Comparison of ENCODE assay signal across 21 mouse cellular contexts in genomic region chr3:31904156-31904555, GRCm38 (mm10). TPM values are rescaled to one million over a fixed set of nuclear protein-coding genes. Genes with fewer than 3 reads are reported as not detected.
DNase-seq lines count a peak whose midpoint lies in the region; ATAC-seq and TF ChIP-seq lines count a peak whose summit lies in the region.
"Had no signal": no experiment of that assay in that cellular context is flagged by ENCODE, and none has a peak within 500 bp of the region (broad histone marks: within the 10 kb centered on the region; RNA-seq: fewer than 3 reads in every experiment).

No protein-coding gene starts in this region.

- H3K4me2 ChIP-seq in hindbrain, embryonic 14.5 days (replicated peaks) = peak overlapping the region; percentile 72
- peak overlapping the region; percentile 70 for H3K4me2 ChIP-seq in forebrain, postnatal 0 days (ENCODE audit: low read depth)
- peak overlapping the region; percentile 74 for H3K4me2 ChIP-seq in midbrain, embryonic 15.5 days

- H3K9ac ChIP-seq in hindbrain, embryonic 14.5 days = peak overlapping the region; percentile 68
- peak overlapping the region; percentile 53; the same call in 1 of the 2 replicates for H3K9ac ChIP-seq in forebrain, postnatal 0 days
- peak overlapping the region; percentile 49; the same call in 1 of the 2 replicates for H3K9ac ChIP-seq in midbrain, embryonic 15.5 days
- H3K9ac ChIP-seq: heart, embryonic 13.5 days; lung, embryonic 14.5 days had no signal

- no peaks in the 10 kb centered on the region for H3K9me3 ChIP-seq in hindbrain, embryonic 14.5 days (ENCODE audit: control insufficient read depth, low read length)
- H3K9me3 ChIP-seq in hindbrain, embryonic 10.5 days = no peaks in the 10 kb centered on the region
- H3K9me3 ChIP-seq in forebrain, postnatal 0 days (ENCODE audit: low read length) = no peaks in the 10 kb centered on the region
- no peaks in the 10 kb centered on the region for H3K9me3 ChIP-seq in midbrain, embryonic 15.5 days
- H3K9me3 ChIP-seq: heart, embryonic 13.5 days had no signal

- H3K4me3 ChIP-seq in hindbrain, embryonic 14.5 days (replicated peaks; ENCODE audit: low read length) = peak overlapping the region; percentile 43
- H3K4me3 ChIP-seq in hindbrain, embryonic 10.5 days = no peak overlapping the region
- H3K4me3 ChIP-seq in forebrain, postnatal 0 days (ENCODE audit: low read depth, low read length) = peak overlapping the region; percentile 44; the same call in 1 of the 2 replicates
- H3K4me3 ChIP-seq in midbrain, embryonic 15.5 days = peak overlapping the region; percentile 50

- no peak for ATAC-seq in hindbrain, embryonic 14.5 days (ENCODE audit: low FRiP score)
- ATAC-seq in forebrain, postnatal 0 days = no peak
- ATAC-seq in midbrain, embryonic 15.5 days (replicated peaks) = no peak
- ATAC-seq: activated CD4-positive, CD25-positive, alpha-beta regulatory T cell, adult 4 months; Patski had no signal

- TF ChIP-seq CTCF in forebrain, postnatal 0 days (IDR thresholded peaks at IDR 0.05; ENCODE audit: low read depth) = no peak

- no peak for DNase-seq in hindbrain, embryonic 14.5 days (ENCODE audit: low spot score)
- DNase-seq in hindbrain, embryonic 10.5 days (ENCODE audit: low spot score) = no peak
- DNase-seq in ES-CJ7 (ENCODE audit: low read depth, low spot score) = peak; percentile 8
- no peak for DNase-seq in forebrain, postnatal 0 days
- DNase-seq in testis, postnatal 10 days (ENCODE audit: low spot score) = no peak
- no peak for DNase-seq in thymus, postnatal 10 days (ENCODE audit: low spot score in 2 of 2)
- DNase-seq: adrenal gland, postnatal 14 days; heart, postnatal 36 days; kidney, adult 2 months; left cerebral cortex, postnatal 4 days; lung, postnatal 4 days; thymus, adult 2 months had no signal

- no peak overlapping the region for H3K27ac ChIP-seq in hindbrain, embryonic 14.5 days
- H3K27ac ChIP-seq in hindbrain, embryonic 10.5 days = no peak overlapping the region
- H3K27ac ChIP-seq in forebrain, postnatal 0 days (ENCODE audit: low read depth, low read length) = no peak overlapping the region
- H3K27ac ChIP-seq in midbrain, embryonic 15.5 days = no peak overlapping the region
- H3K27ac ChIP-seq: heart, embryonic 13.5 days had no signal

- H3K4me1 ChIP-seq in hindbrain, embryonic 14.5 days (replicated peaks; ENCODE audit: control insufficient read depth, insufficient read depth, low read length) = peaks cover 11% of the 10 kb centered on the region
- peaks cover 26% of the 10 kb centered on the region for H3K4me1 ChIP-seq in hindbrain, embryonic 10.5 days (replicated peaks)
- no peaks in the 10 kb centered on the region for H3K4me1 ChIP-seq in forebrain, postnatal 0 days (ENCODE audit: insufficient read depth)
- H3K4me1 ChIP-seq in midbrain, embryonic 15.5 days = peaks cover 11% of the 10 kb centered on the region; the same call in 1 of the 2 replicates

- WGBS in hindbrain, embryonic 14.5 days = 75% methylated on average over 5 of the region's 5 CpGs
- 69% methylated on average over 5 of the region's 5 CpGs for WGBS in hindbrain, embryonic 10.5 days
- 62% methylated on average over 5 of the region's 5 CpGs for WGBS in forebrain, postnatal 0 days
- 45% methylated on average over 5 of the region's 5 CpGs for WGBS in midbrain, embryonic 15.5 days

- no peaks in the 10 kb centered on the region for H3K36me3 ChIP-seq in hindbrain, embryonic 14.5 days (replicated peaks; ENCODE audit: control insufficient read depth, insufficient read depth)
- H3K36me3 ChIP-seq in hindbrain, embryonic 10.5 days = no peaks in the 10 kb centered on the region
- no peaks in the 10 kb centered on the region for H3K36me3 ChIP-seq in forebrain, postnatal 0 days (ENCODE audit: insufficient read depth)
- no peaks in the 10 kb centered on the region for H3K36me3 ChIP-seq in midbrain, embryonic 15.5 days (replicated peaks)
- H3K36me3 ChIP-seq: heart, embryonic 13.5 days had no signal

- no peaks in the 10 kb centered on the region for H3K27me3 ChIP-seq in hindbrain, embryonic 14.5 days (ENCODE audit: control insufficient read depth, insufficient read depth, low read length)
- peaks cover 22% of the 10 kb centered on the region; the same call in 1 of the 2 replicates for H3K27me3 ChIP-seq in hindbrain, embryonic 10.5 days (ENCODE audit: insufficient read depth, poor library complexity, severe bottlenecking)
- no peaks in the 10 kb centered on the region for H3K27me3 ChIP-seq in forebrain, postnatal 0 days (ENCODE audit: insufficient read depth, low read length)
- H3K27me3 ChIP-seq in midbrain, embryonic 15.5 days (replicated peaks) = no peaks in the 10 kb centered on the region

RNA-seq across cellular contexts. Expression of gene Kcnmb2, which starts 1.8 kb away (rescaled TPM):
- 12.7 and 16.6 TPM in 2 replicates for polyA plus RNA-seq in hindbrain, embryonic 14.5 days (2014; fragmentation: Nextera tagmentation; extraction: Ambion mirVana)
- polyA plus RNA-seq in hindbrain, embryonic 10.5 days (2016; fragmentation: Nextera tagmentation; extraction: Ambion mirVana) = 3.4 and 6.8 TPM in 2 replicates
- 7.0 and 7.9 TPM in 2 replicates for total RNA-seq in forebrain, postnatal 0 days (2014; rRNA removed)
- polyA plus RNA-seq in forebrain, postnatal 0 days (2015; fragmentation: Nextera tagmentation; extraction: Ambion mirVana) = 5.9 and 9.8 TPM in 2 replicates
- polyA plus RNA-seq in midbrain, embryonic 15.5 days (2015; fragmentation: Nextera tagmentation; extraction: Ambion mirVana) = 13.4 and 14.0 TPM in 2 replicates
- total RNA-seq: gastrocnemius, adult 18-20 months; granulocyte monocyte progenitor cell, adult 5-6 weeks; heart, postnatal 36 days; neutrophil, adult 5-6 weeks had no signal
- polyA plus RNA-seq: C2C12, Patski had no signal
